Mouse (Mus musculus): Measurements from ENCODE around the gene Ints11.

- TF ChIP-seq POLR2A (IDR thresholded peaks at IDR 0.05; ENCODE audit: extremely low read depth, insufficient read depth, low read length) = no peak
- TF ChIP-seq CTCF (IDR thresholded peaks at IDR 0.05; ENCODE audit: low read depth, low read length) = no peak
Observed at GRCm38 (mm10) chr4:155851951-155852411, 17.4 kb upstream of the Ints11 start.

All from liver, adult 2 months (tissue).